Mouse (Mus musculus): Measurements from ENCODE around the gene Agrp.

The Agrp gene

GRCm38 (mm10) chr8:105537011-105537677 lies 100.0 kb downstream of the Agrp start:
- TF ChIP-seq POU5F1 (IDR thresholded peaks at IDR 0.05; ENCODE audit: borderline replicate concordance, low read length): no peak
- no peak for TF ChIP-seq CTCF (conservative IDR thresholded peaks at IDR 0.05; ENCODE audit: low read length)
- TF ChIP-seq NANOG (IDR thresholded peaks at IDR 0.05; ENCODE audit: borderline replicate concordance, low read length): no peak
- Histone ChIP-seq H3K4me1 (replicated peaks; ENCODE audit: low read depth, low read length) (peaks cover 11% of the 10 kb centered on the region), H3K9me3 (ENCODE audit: low read length) (no peaks in the 10 kb centered on the region), H3K36me3 (ENCODE audit: insufficient read depth, low read length) (peaks cover 75% of the 10 kb centered on the region), H3K27me3 (ENCODE audit: insufficient read depth, low read length) (no peaks in the 10 kb centered on the region), H3K4me3 (replicated peaks; ENCODE audit: low read length) (no peak overlapping the region)

GRCm38 (mm10) chr8:105536546-105536945 lies 100.6 kb downstream of the Agrp start:
- no peaks in the 10 kb centered on the region for H3K9me3 ChIP-seq (ENCODE audit: low read length)
- no peak overlapping the region for H3K4me3 ChIP-seq (replicated peaks; ENCODE audit: low read length)
- TF ChIP-seq POU5F1 (IDR thresholded peaks at IDR 0.05; ENCODE audit: borderline replicate concordance, low read length): no peak
- TF ChIP-seq NANOG (IDR thresholded peaks at IDR 0.05; ENCODE audit: borderline replicate concordance, low read length): no peak
- no peak for TF ChIP-seq CTCF (conservative IDR thresholded peaks at IDR 0.05; ENCODE audit: low read length)
- H3K27me3 ChIP-seq (ENCODE audit: insufficient read depth, low read length): no peaks in the 10 kb centered on the region
- H3K36me3 ChIP-seq (ENCODE audit: insufficient read depth, low read length): peaks cover 70% of the 10 kb centered on the region
- peaks cover 17% of the 10 kb centered on the region for H3K4me1 ChIP-seq (replicated peaks; ENCODE audit: low read depth, low read length)

GRCm38 (mm10) chr8:105533892-105534329 lies 103.3 kb downstream of the Agrp start:
- TF ChIP-seq POU5F1 (IDR thresholded peaks at IDR 0.05; ENCODE audit: borderline replicate concordance, low read length) (no peak), CTCF (conservative IDR thresholded peaks at IDR 0.05; ENCODE audit: low read length) (peak; percentile 72)
- H3K9me3 ChIP-seq (ENCODE audit: low read length): no peaks in the 10 kb centered on the region
- H3K36me3 ChIP-seq (ENCODE audit: insufficient read depth, low read length): peaks cover 81% of the 10 kb centered on the region
- no peak overlapping the region for H3K4me3 ChIP-seq (replicated peaks; ENCODE audit: low read length)
- no peaks in the 10 kb centered on the region for H3K27me3 ChIP-seq (ENCODE audit: insufficient read depth, low read length)
- peaks cover 36% of the 10 kb centered on the region for H3K4me1 ChIP-seq (replicated peaks; ENCODE audit: low read depth, low read length)

- H3K27me3 ChIP-seq (ENCODE audit: insufficient read depth, low read length): no peaks in the 10 kb centered on the region
- no peaks in the 10 kb centered on the region for H3K9me3 ChIP-seq (ENCODE audit: low read length)
- H3K4me1 ChIP-seq (replicated peaks; ENCODE audit: low read depth, low read length): peaks cover 36% of the 10 kb centered on the region
- TF ChIP-seq CTCF (conservative IDR thresholded peaks at IDR 0.05; ENCODE audit: low read length) (no peak), POU5F1 (IDR thresholded peaks at IDR 0.05; ENCODE audit: borderline replicate concordance, low read length) (no peak), NANOG (IDR thresholded peaks at IDR 0.05; ENCODE audit: borderline replicate concordance, low read length) (no peak)
- peaks cover 81% of the 10 kb centered on the region for H3K36me3 ChIP-seq (ENCODE audit: insufficient read depth, low read length)
- H3K4me3 ChIP-seq (replicated peaks; ENCODE audit: low read length): no peak overlapping the region
Measured at GRCm38 (mm10) chr8:105533439-105533838, 103.8 kb downstream of the Agrp start.

- H3K27me3 ChIP-seq (ENCODE audit: insufficient read depth, low read length): no peaks in the 10 kb centered on the region
- H3K9me3 ChIP-seq (ENCODE audit: low read length): no peaks in the 10 kb centered on the region
- H3K36me3 ChIP-seq (ENCODE audit: insufficient read depth, low read length): peaks cover 79% of the 10 kb centered on the region
- peaks cover 44% of the 10 kb centered on the region for H3K4me1 ChIP-seq (replicated peaks; ENCODE audit: low read depth, low read length)
- H3K4me3 ChIP-seq (replicated peaks; ENCODE audit: low read length): no peak overlapping the region
- no peak for TF ChIP-seq POU5F1 (IDR thresholded peaks at IDR 0.05; ENCODE audit: borderline replicate concordance, low read length)
- peak; percentile 50 for TF ChIP-seq CTCF (conservative IDR thresholded peaks at IDR 0.05; ENCODE audit: low read length)
Measured at GRCm38 (mm10) chr8:105531774-105532173, 105.4 kb downstream of the Agrp start.

GRCm38 (mm10) chr8:105529271-105529670 lies 107.9 kb downstream of the Agrp start:
- no peak for TF ChIP-seq POU5F1 (IDR thresholded peaks at IDR 0.05; ENCODE audit: borderline replicate concordance, low read length)
- peaks cover 57% of the 10 kb centered on the region for H3K4me1 ChIP-seq (replicated peaks; ENCODE audit: low read depth, low read length)
- peaks cover 81% of the 10 kb centered on the region for H3K36me3 ChIP-seq (ENCODE audit: insufficient read depth, low read length)

GRCm38 (mm10) chr8:105528206-105528605 lies 109.0 kb downstream of the Agrp start:
- Histone ChIP-seq H3K4me1 (replicated peaks; ENCODE audit: low read depth, low read length) (peaks cover 50% of the 10 kb centered on the region), H3K36me3 (ENCODE audit: insufficient read depth, low read length) (peaks cover 84% of the 10 kb centered on the region), H3K27me3 (ENCODE audit: insufficient read depth, low read length) (no peaks in the 10 kb centered on the region), H3K9me3 (ENCODE audit: low read length) (no peaks in the 10 kb centered on the region), H3K4me3 (replicated peaks; ENCODE audit: low read length) (no peak overlapping the region)
- TF ChIP-seq POU5F1 (IDR thresholded peaks at IDR 0.05; ENCODE audit: borderline replicate concordance, low read length): no peak
- no peak for TF ChIP-seq NANOG (IDR thresholded peaks at IDR 0.05; ENCODE audit: borderline replicate concordance, low read length)
- TF ChIP-seq CTCF (conservative IDR thresholded peaks at IDR 0.05; ENCODE audit: low read length): no peak

More at GRCm38 (mm10) chr8:105529271-105529670, 107.9 kb downstream of the Agrp start:
- no peak overlapping the region for H3K4me3 ChIP-seq (replicated peaks; ENCODE audit: low read length)
- no peaks in the 10 kb centered on the region for H3K9me3 ChIP-seq (ENCODE audit: low read length)
- H3K27me3 ChIP-seq (ENCODE audit: insufficient read depth, low read length): no peaks in the 10 kb centered on the region

- H3K4me1 ChIP-seq (replicated peaks; ENCODE audit: low read depth, low read length): peaks cover 55% of the 10 kb centered on the region
- H3K36me3 ChIP-seq (ENCODE audit: insufficient read depth, low read length): peaks cover 91% of the 10 kb centered on the region
- TF ChIP-seq NANOG (IDR thresholded peaks at IDR 0.05; ENCODE audit: borderline replicate concordance, low read length): no peak
- TF ChIP-seq POU5F1 (IDR thresholded peaks at IDR 0.05; ENCODE audit: borderline replicate concordance, low read length): no peak
- TF ChIP-seq CTCF (conservative IDR thresholded peaks at IDR 0.05; ENCODE audit: low read length): no peak
- H3K27me3 ChIP-seq (ENCODE audit: insufficient read depth, low read length): no peaks in the 10 kb centered on the region
- H3K9me3 ChIP-seq (ENCODE audit: low read length): no peaks in the 10 kb centered on the region
- H3K4me3 ChIP-seq (replicated peaks; ENCODE audit: low read length): 0 out of 2 replicates have a peak overlapping the region, but pooled peaks have one; percentile 1
Measured at GRCm38 (mm10) chr8:105527110-105527509, 110.1 kb downstream of the Agrp start.

- Histone ChIP-seq H3K4me1 (replicated peaks; ENCODE audit: low read depth, low read length) (peaks cover 66% of the 10 kb centered on the region), H3K9me3 (ENCODE audit: low read length) (no peaks in the 10 kb centered on the region), H3K27me3 (ENCODE audit: insufficient read depth, low read length) (peaks cover 28% of the 10 kb centered on the region), H3K4me3 (replicated peaks; ENCODE audit: low read length) (no peak overlapping the region), H3K36me3 (ENCODE audit: insufficient read depth, low read length) (peaks cover 60% of the 10 kb centered on the region)
- TF ChIP-seq CTCF (conservative IDR thresholded peaks at IDR 0.05; ENCODE audit: low read length): no peak
- no peak for TF ChIP-seq POU5F1 (IDR thresholded peaks at IDR 0.05; ENCODE audit: borderline replicate concordance, low read length)
Measured at GRCm38 (mm10) chr8:105522890-105523289, 114.3 kb downstream of the Agrp start.

Measured in E14TG2a.4 (cell line).